Mouse (Mus musculus): Measurements from ENCODE around the gene Dgkg. TPM values are rescaled to one million over a fixed set of nuclear protein-coding genes. Genes with fewer than 3 reads are reported as not detected.

The Dgkg gene
- total and polyA plus RNA-seq, 3 experiments: 0.33 TPM; not detected in 2

DNA sequence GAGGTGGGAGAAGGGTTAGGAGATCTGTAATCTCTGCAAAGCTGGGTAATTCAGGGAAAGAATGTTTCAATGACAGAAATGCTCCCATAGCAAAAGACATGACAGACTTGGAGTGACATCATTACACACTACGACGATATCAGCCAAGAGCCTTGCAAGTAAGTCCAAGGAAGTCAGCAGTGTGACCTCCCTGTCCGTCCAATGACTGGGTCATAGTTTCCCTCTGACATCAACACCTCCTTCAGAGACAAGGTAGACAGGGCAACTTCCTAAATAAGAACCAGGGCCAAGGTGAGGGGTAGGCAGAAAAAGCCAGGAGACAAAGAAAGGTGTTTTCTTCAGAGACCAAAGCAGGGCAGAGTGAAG is 92.1 kb downstream of the Dgkg start:
- ATAC-seq (ENCODE audit: extremely low read depth, insufficient number of reproducible peaks, low FRiP score, poor library complexity, severe bottlenecking): no peak
- DNase-seq (ENCODE audit: low spot score): no peak
- peaks cover 5% of the 10 kb centered on the region for H3K27me3 ChIP-seq (ENCODE audit: insufficient read depth, low read length)
- no peak overlapping the region for H3K4me3 ChIP-seq (ENCODE audit: low read depth, low read length)
- no peaks in the 10 kb centered on the region for H3K36me3 ChIP-seq (replicated peaks)
- no peaks in the 10 kb centered on the region for H3K4me1 ChIP-seq (ENCODE audit: insufficient read depth, low read depth, low read length)
- no peaks in the 10 kb centered on the region for H3K9me3 ChIP-seq (replicated peaks)
- TF ChIP-seq POLR2AphosphoS5 (IDR thresholded peaks at IDR 0.05; ENCODE audit: insufficient replicate concordance, low read depth, low read length) (no peak), CTCF (IDR thresholded peaks at IDR 0.05; ENCODE audit: low read depth, low read length) (no peak), TAL1 (conservative IDR thresholded peaks at IDR 0.05; ENCODE audit: low read depth, low read length) (no peak), GATA1 (IDR thresholded peaks at IDR 0.05; ENCODE audit: borderline replicate concordance, low read length) (no peak), GATA2 (IDR thresholded peaks at IDR 0.05; ENCODE audit: borderline replicate concordance, low read depth, low read length) (no peak)

DNA sequence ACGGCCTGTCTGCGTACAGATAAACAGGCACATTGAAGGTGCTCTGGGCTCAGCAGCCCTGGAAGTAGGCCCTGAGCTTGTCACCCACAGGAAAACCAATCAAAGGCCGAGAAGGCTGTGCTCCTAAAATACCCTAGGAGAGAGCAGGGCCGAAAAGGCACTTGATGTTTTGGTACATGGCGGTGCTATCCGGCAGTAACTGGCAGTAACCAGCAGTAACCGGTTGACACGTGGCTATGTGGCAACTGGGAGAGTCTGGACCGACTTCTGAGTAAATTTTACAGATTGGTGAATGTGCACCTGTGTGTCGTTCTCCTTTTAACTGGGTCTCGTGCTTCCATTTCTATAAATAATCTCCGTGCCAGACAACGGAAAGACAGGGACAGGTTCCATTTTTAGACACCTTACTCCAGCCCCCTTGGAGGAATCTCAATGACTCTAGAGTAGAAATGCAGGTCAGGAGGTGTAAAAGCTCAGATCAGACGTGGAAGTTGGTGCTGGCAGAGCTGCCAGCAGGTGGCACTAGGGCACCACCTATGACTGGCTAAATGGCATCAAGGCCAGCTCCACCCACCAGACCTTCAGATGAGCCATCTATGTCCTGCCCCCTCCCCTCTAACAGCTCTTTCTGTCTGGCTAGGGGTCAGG is 92.6 kb downstream of the Dgkg start:
- Histone ChIP-seq H3K4me1 (ENCODE audit: insufficient read depth, low read depth, low read length) (no peaks in the 10 kb centered on the region), H3K36me3 (replicated peaks) (no peaks in the 10 kb centered on the region), H3K4me3 (ENCODE audit: low read depth, low read length) (no peak overlapping the region), H3K27me3 (ENCODE audit: insufficient read depth, low read length) (peaks cover 5% of the 10 kb centered on the region), H3K9me3 (replicated peaks) (no peaks in the 10 kb centered on the region)
- ATAC-seq (ENCODE audit: extremely low read depth, insufficient number of reproducible peaks, low FRiP score, poor library complexity, severe bottlenecking) (no peak), DNase-seq (ENCODE audit: low spot score) (peak; percentile 8)
- TF ChIP-seq TAL1 (conservative IDR thresholded peaks at IDR 0.05; ENCODE audit: low read depth, low read length) (no peak), CTCF (IDR thresholded peaks at IDR 0.05; ENCODE audit: low read depth, low read length) (0 out of 2 replicates have a peak, but pooled peaks have one; percentile 23), GATA1 (IDR thresholded peaks at IDR 0.05; ENCODE audit: borderline replicate concordance, low read length) (no peak)

DNA sequence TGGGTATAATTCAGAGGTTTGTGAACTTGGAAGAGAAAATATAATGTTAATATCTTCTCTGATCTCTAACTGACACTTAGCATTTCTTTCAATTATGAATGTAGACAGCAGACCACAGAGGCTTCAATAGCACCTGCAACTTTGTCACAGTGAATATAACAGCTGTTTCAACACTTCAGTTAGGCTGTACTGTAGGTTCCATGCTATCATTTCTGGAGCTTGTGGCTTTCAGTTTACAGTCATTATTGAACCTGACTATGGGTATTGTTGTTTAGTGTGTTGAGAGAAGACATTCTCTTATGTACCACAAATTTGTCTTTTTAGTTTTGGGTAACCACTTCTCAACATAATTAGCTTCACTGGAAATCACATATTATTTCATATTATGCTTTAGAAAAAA is 93.4 kb downstream of the Dgkg start:
- H3K4me1 ChIP-seq (ENCODE audit: insufficient read depth, low read depth, low read length): no peaks in the 10 kb centered on the region
- ATAC-seq (ENCODE audit: extremely low read depth, insufficient number of reproducible peaks, low FRiP score, poor library complexity, severe bottlenecking) (no peak), DNase-seq (ENCODE audit: low spot score) (no peak)
- H3K9me3 ChIP-seq (replicated peaks): no peaks in the 10 kb centered on the region
- H3K36me3 ChIP-seq (replicated peaks): no peaks in the 10 kb centered on the region
- TF ChIP-seq POLR2AphosphoS5 (IDR thresholded peaks at IDR 0.05; ENCODE audit: insufficient replicate concordance, low read depth, low read length) (no peak), TAL1 (conservative IDR thresholded peaks at IDR 0.05; ENCODE audit: low read depth, low read length) (no peak), GATA2 (IDR thresholded peaks at IDR 0.05; ENCODE audit: borderline replicate concordance, low read depth, low read length) (no peak)
- peaks cover 5% of the 10 kb centered on the region for H3K27me3 ChIP-seq (ENCODE audit: insufficient read depth, low read length)
- no peak overlapping the region for H3K4me3 ChIP-seq (ENCODE audit: low read depth, low read length)

DNA sequence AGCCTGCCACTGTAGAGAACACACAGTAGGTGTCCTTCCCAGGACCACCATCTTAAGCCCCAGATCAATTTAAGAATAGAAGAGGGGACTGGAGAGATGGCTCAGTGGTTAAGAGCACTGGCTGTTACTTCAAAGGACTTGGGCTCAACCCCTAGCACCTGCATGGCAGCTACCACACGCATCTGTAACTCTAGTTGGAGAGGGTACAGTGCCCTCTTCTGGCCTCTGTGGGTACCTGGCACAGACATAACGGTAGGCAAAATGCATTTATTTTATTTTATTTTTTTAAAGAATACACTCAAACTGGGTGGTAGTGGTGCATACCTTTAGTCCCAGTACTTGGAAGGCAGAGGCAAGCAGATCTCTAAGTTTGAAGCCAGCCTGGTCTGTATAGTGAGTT is 102.0 kb downstream of the Dgkg start:
- Histone ChIP-seq H3K9me3 (replicated peaks) (no peaks in the 10 kb centered on the region), H3K27me3 (ENCODE audit: insufficient read depth, low read length) (peaks cover 10% of the 10 kb centered on the region; the same call in 1 of the 2 replicates), H3K36me3 (replicated peaks) (no peaks in the 10 kb centered on the region), H3K4me1 (ENCODE audit: insufficient read depth, low read depth, low read length) (no peaks in the 10 kb centered on the region), H3K4me3 (ENCODE audit: low read depth, low read length) (no peak overlapping the region)
- DNase-seq (ENCODE audit: low spot score): no peak
- no peak for ATAC-seq (ENCODE audit: extremely low read depth, insufficient number of reproducible peaks, low FRiP score, poor library complexity, severe bottlenecking)
- no peak for TF ChIP-seq CTCF (IDR thresholded peaks at IDR 0.05; ENCODE audit: low read depth, low read length)
- TF ChIP-seq POLR2AphosphoS5 (IDR thresholded peaks at IDR 0.05; ENCODE audit: insufficient replicate concordance, low read depth, low read length): no peak
- no peak for TF ChIP-seq GATA2 (IDR thresholded peaks at IDR 0.05; ENCODE audit: borderline replicate concordance, low read depth, low read length)
- no peak for TF ChIP-seq GATA1 (IDR thresholded peaks at IDR 0.05; ENCODE audit: borderline replicate concordance, low read length)
- TF ChIP-seq TAL1 (conservative IDR thresholded peaks at IDR 0.05; ENCODE audit: low read depth, low read length): no peak

DNA sequence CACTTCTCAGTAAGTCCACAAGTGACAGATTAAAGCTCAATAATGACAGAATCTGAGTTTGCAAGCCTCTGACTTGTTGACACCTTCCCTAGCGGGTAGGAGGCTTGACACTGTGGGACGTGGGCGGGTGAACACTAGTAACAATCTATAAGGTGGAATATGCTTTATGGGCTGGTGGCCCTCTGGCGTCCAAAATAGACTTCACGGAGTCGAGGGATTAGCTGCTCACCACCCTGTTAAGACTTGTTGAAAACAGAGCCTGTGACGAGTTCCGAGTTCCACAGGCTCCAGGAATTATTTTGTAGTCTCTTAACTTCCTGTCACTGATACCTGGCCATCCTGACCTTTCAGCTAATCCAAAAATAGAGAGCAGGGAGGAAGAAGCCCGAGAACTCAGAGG is 104.7 kb downstream of the Dgkg start:
- no peak overlapping the region for H3K4me3 ChIP-seq (ENCODE audit: low read depth, low read length)
- no peaks in the 10 kb centered on the region for H3K9me3 ChIP-seq (replicated peaks)
- peaks cover 7% of the 10 kb centered on the region; the same call in 1 of the 2 replicates for H3K27me3 ChIP-seq (ENCODE audit: insufficient read depth, low read length)
- DNase-seq (ENCODE audit: low spot score) (no peak), ATAC-seq (ENCODE audit: extremely low read depth, insufficient number of reproducible peaks, low FRiP score, poor library complexity, severe bottlenecking) (no peak)
- TF ChIP-seq GATA2 (IDR thresholded peaks at IDR 0.05; ENCODE audit: borderline replicate concordance, low read depth, low read length): no peak
- TF ChIP-seq CTCF (IDR thresholded peaks at IDR 0.05; ENCODE audit: low read depth, low read length): no peak
- TF ChIP-seq GATA1 (IDR thresholded peaks at IDR 0.05; ENCODE audit: borderline replicate concordance, low read length): no peak
- no peak for TF ChIP-seq TAL1 (conservative IDR thresholded peaks at IDR 0.05; ENCODE audit: low read depth, low read length)
- no peak for TF ChIP-seq POLR2AphosphoS5 (IDR thresholded peaks at IDR 0.05; ENCODE audit: insufficient replicate concordance, low read depth, low read length)
- H3K4me1 ChIP-seq (ENCODE audit: insufficient read depth, low read depth, low read length): no peaks in the 10 kb centered on the region
- H3K36me3 ChIP-seq (replicated peaks): no peaks in the 10 kb centered on the region

DNA sequence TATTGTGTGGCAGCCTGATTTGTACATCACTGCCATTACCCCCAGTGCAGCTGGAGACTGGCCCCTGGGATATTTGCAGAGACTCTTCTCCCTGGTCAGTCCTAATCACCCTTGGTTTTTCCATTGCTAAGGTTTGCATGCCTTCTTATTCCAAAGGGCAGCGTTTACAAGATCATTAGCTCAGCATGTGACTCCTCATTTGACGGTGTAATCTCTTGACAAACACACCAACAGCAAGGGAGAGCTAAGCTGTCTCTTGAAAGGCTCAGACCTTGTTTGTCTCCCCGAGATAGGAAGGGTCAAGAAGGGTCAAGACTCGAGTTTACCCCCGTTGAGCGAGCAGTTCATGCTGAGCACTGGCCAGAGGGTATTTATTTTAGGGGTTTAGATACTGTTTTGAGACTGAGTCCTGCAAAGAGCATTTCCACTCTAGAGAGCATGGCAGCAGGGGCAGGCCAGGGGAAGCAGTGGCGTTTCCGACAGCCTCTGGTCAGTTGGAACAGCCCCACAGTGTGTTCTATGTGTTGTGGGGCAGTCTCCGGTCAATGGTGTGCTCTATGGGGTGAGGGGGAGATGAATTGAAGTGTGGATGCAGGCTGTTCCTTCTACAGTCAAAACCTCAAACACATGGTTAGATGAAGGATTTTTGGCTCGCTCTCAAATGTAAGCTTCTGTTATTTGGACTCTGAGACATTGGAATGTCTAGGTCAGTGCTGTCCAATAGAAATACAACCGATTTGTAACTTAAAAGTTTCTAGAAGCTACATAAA is 105.6 kb downstream of the Dgkg start:
- no peak for DNase-seq (ENCODE audit: low spot score)
- ATAC-seq (ENCODE audit: extremely low read depth, insufficient number of reproducible peaks, low FRiP score, poor library complexity, severe bottlenecking): no peak
- no peak overlapping the region for H3K4me3 ChIP-seq (ENCODE audit: low read depth, low read length)
- H3K36me3 ChIP-seq (replicated peaks): no peaks in the 10 kb centered on the region
- H3K4me1 ChIP-seq (ENCODE audit: insufficient read depth, low read depth, low read length): no peaks in the 10 kb centered on the region
- peaks cover 7% of the 10 kb centered on the region for H3K27me3 ChIP-seq (ENCODE audit: insufficient read depth, low read length)
- TF ChIP-seq POLR2AphosphoS5 (IDR thresholded peaks at IDR 0.05; ENCODE audit: insufficient replicate concordance, low read depth, low read length): no peak
- TF ChIP-seq GATA2 (IDR thresholded peaks at IDR 0.05; ENCODE audit: borderline replicate concordance, low read depth, low read length): no peak
- no peak for TF ChIP-seq CTCF (IDR thresholded peaks at IDR 0.05; ENCODE audit: low read depth, low read length)
- TF ChIP-seq GATA1 (IDR thresholded peaks at IDR 0.05; ENCODE audit: borderline replicate concordance, low read length): no peak
- no peak for TF ChIP-seq TAL1 (conservative IDR thresholded peaks at IDR 0.05; ENCODE audit: low read depth, low read length)
- no peaks in the 10 kb centered on the region for H3K9me3 ChIP-seq (replicated peaks)

Data from G1E (cell line).